ENCODE assay signal across 22 mouse cellular contexts in genomic region chr3:142106227-142106626, GRCm38 (mm10).
DNase-seq lines count a peak whose midpoint lies in the region; ATAC-seq and TF ChIP-seq lines count a peak whose summit lies in the region.
"Had no signal": no experiment of that assay in that cellular context is flagged by ENCODE, and none has a peak within 500 bp of the region (broad histone marks: within the 10 kb centered on the region; RNA-seq: fewer than 3 reads in every experiment).

No protein-coding gene starts in this region.

- WGBS in hindbrain, embryonic 16.5 days = 78% methylated on average over 6 of the region's 6 CpGs
- WGBS in hindbrain, embryonic 10.5 days = 91% methylated on average over 6 of the region's 6 CpGs
- 53% methylated on average over 6 of the region's 6 CpGs for WGBS in lung, embryonic 16.5 days

- peaks cover 3% of the 10 kb centered on the region for H3K9me3 ChIP-seq in hindbrain, embryonic 16.5 days (ENCODE audit: control insufficient read depth, low read length)
- no peaks in the 10 kb centered on the region for H3K9me3 ChIP-seq in hindbrain, embryonic 10.5 days
- no peaks in the 10 kb centered on the region for H3K9me3 ChIP-seq in lung, embryonic 16.5 days (ENCODE audit: control insufficient read depth, low read length)
- H3K9me3 ChIP-seq: forebrain, embryonic 10.5 days; forebrain, embryonic 15.5 days; hindbrain, embryonic 13.5 days had no signal

- no peaks in the 10 kb centered on the region for H3K27me3 ChIP-seq in hindbrain, embryonic 16.5 days (replicated peaks; ENCODE audit: control insufficient read depth, insufficient read depth, low read length)
- H3K27me3 ChIP-seq in hindbrain, embryonic 10.5 days (ENCODE audit: insufficient read depth, poor library complexity, severe bottlenecking) = no peaks in the 10 kb centered on the region
- H3K27me3 ChIP-seq in lung, embryonic 16.5 days (ENCODE audit: control insufficient read depth, insufficient read depth, low read depth, low read length) = no peaks in the 10 kb centered on the region
- H3K27me3 ChIP-seq: forebrain, embryonic 15.5 days; hindbrain, embryonic 13.5 days had no signal

- peak; percentile 65 for ATAC-seq in hindbrain, embryonic 16.5 days
- ATAC-seq in lung, embryonic 16.5 days (ENCODE audit: low read depth) = peak; percentile 66
- ATAC-seq: CD4-positive, CD25-positive, alpha-beta regulatory T cell, adult 4 months; forebrain, embryonic 15.5 days; hindbrain, postnatal 0 days; inflammation-experienced regulatory T-cells, adult 6 months had no signal

- no peak overlapping the region for H3K4me2 ChIP-seq in hindbrain, embryonic 16.5 days (ENCODE audit: low read length)
- no peak overlapping the region for H3K4me2 ChIP-seq in lung, embryonic 16.5 days (ENCODE audit: low read depth, low read length)
- H3K4me2 ChIP-seq: forebrain, embryonic 15.5 days; heart, embryonic 11.5 days; hindbrain, embryonic 13.5 days had no signal

- no peak for TF ChIP-seq POLR2A in brain, embryonic 14.5 days (IDR thresholded peaks at IDR 0.05; ENCODE audit: borderline replicate concordance, extremely low read depth, insufficient read depth, insufficient read length, poor library complexity, severe bottlenecking)

- no peak overlapping the region for H3K9ac ChIP-seq in hindbrain, embryonic 16.5 days (ENCODE audit: low read depth, low read length)
- no peak overlapping the region for H3K9ac ChIP-seq in lung, embryonic 16.5 days (ENCODE audit: low read length)
- H3K9ac ChIP-seq: forebrain, embryonic 15.5 days; hindbrain, embryonic 13.5 days had no signal

- H3K4me3 ChIP-seq in hindbrain, embryonic 16.5 days (ENCODE audit: low read length) = no peak overlapping the region
- no peak overlapping the region for H3K4me3 ChIP-seq in hindbrain, embryonic 10.5 days
- no peak overlapping the region for H3K4me3 ChIP-seq in lung, embryonic 16.5 days (ENCODE audit: low read length)
- H3K4me3 ChIP-seq: forebrain, embryonic 10.5 days; forebrain, embryonic 15.5 days; gastrocnemius, adult 2 months; hindbrain, embryonic 13.5 days had no signal

- no peak for TF ChIP-seq CTCF in brain, embryonic 14.5 days (IDR thresholded peaks at IDR 0.05; ENCODE audit: borderline replicate concordance, extremely low read depth, insufficient read depth, insufficient read length)

- no peak overlapping the region for H3K27ac ChIP-seq in hindbrain, embryonic 16.5 days (ENCODE audit: low read depth, low read length)
- H3K27ac ChIP-seq in hindbrain, embryonic 10.5 days = no peak overlapping the region
- H3K27ac ChIP-seq in lung, embryonic 16.5 days (ENCODE audit: low read length) = no peak overlapping the region
- H3K27ac ChIP-seq: forebrain, embryonic 10.5 days; forebrain, embryonic 15.5 days; gastrocnemius, adult 2 months; hindbrain, embryonic 13.5 days; hindbrain, postnatal 0 days had no signal

- no peak for DNase-seq in hindbrain, embryonic 10.5 days (ENCODE audit: low spot score)
- no peak for DNase-seq in lung, postnatal 25 days (ENCODE audit: low spot score)
- peak; percentile 51 for DNase-seq in brain, adult 2 months (ENCODE audit: low read depth, low spot score)
- DNase-seq in brain, embryonic 14.5 days (ENCODE audit: low read depth) = peak; percentile 22
- DNase-seq in left cerebral cortex, adult 18-20 months (ENCODE audit: low spot score in 2 of 2) = no peak
- DNase-seq: adrenal gland, adult 2 months; adrenal gland, postnatal 14 days; cerebellum, adult 18-20 months; cerebellum, adult 9-10 months; cerebellum, postnatal 14 days; gastrocnemius, adult 2 months; gastrocnemius, postnatal 14 days; heart, adult 11 months had no signal

- H3K4me1 ChIP-seq in hindbrain, embryonic 16.5 days (ENCODE audit: control insufficient read depth, insufficient read depth, low read depth, low read length) = no peaks in the 10 kb centered on the region
- H3K4me1 ChIP-seq in hindbrain, embryonic 10.5 days (replicated peaks) = 0 out of 2 replicates have a peak, but pooled peaks cover 8% of the 10 kb centered on the region
- no peaks in the 10 kb centered on the region for H3K4me1 ChIP-seq in lung, embryonic 16.5 days (replicated peaks; ENCODE audit: control insufficient read depth, insufficient read depth, low read length)
- H3K4me1 ChIP-seq: forebrain, embryonic 15.5 days; hindbrain, embryonic 13.5 days had no signal

- H3K36me3 ChIP-seq in hindbrain, embryonic 16.5 days (ENCODE audit: control insufficient read depth, insufficient read depth, low read length) = no peaks in the 10 kb centered on the region
- H3K36me3 ChIP-seq in hindbrain, embryonic 10.5 days = 0 out of 2 replicates have a peak, but pooled peaks cover 3% of the 10 kb centered on the region
- H3K36me3 ChIP-seq in lung, embryonic 16.5 days (ENCODE audit: control insufficient read depth, insufficient read depth, low read length) = no peaks in the 10 kb centered on the region
- H3K36me3 ChIP-seq: forebrain, embryonic 10.5 days; forebrain, embryonic 15.5 days; hindbrain, embryonic 13.5 days had no signal

Comparison
In these comparisons a context has a peak if more than half of its experiments do, and no peak if none do; other contexts are left out.
1. DNase-seq: peak in brain, adult 2 months (single experiment) and brain, embryonic 14.5 days (single experiment); none in hindbrain, embryonic 10.5 days (single experiment), lung, postnatal 25 days (single experiment) and left cerebral cortex, adult 18-20 months (0 of 2).